Mouse (Mus musculus) neural tube, embryonic 12.5 days (tissue): ENCODE data around the gene Map1s. TPM values are rescaled to one million over a fixed set of nuclear protein-coding genes. Genes with fewer than 3 reads are reported as not detected.
"Not testable (repeated sequence)": the region's sequence is repeated elsewhere in the genome, so short reads cannot be mapped to it uniquely, and the experiment has no call there.

Experiments used
- ATAC-seq: fragments of 200-750 bp; cut with Nextera tagmentation; 2 replicates; pipeline ENCODE4 v1.8.0; 2017; ENCODE audit warnings: low read depth, mild to moderate bottlenecking, moderate TSS enrichment, moderate library complexity; ENCODE audit not compliant: low FRiP score
- H3K27ac ChIP-seq: fragments of 300-500 bp; sonication (generic); 2 replicates; pipeline ENCODE4 v1.5.1; 2016
- H3K27me3 ChIP-seq: fragments of 300-500 bp; sonication (generic); replicated peaks from 2 replicates; pipeline ENCODE4 v1.6.1; 2016; ENCODE audit warnings: mild to moderate bottlenecking
- H3K36me3 ChIP-seq: fragments of 300-500 bp; sonication (generic); 2 replicates; pipeline ENCODE4 v1.6.1; 2016; ENCODE audit warnings: mild to moderate bottlenecking
- H3K4me1 ChIP-seq: fragments of 300-500 bp; sonication (generic); 2 replicates; pipeline ENCODE4 v1.6.1; 2016
- H3K4me2 ChIP-seq: fragments of 300-500 bp; sonication (generic); replicated peaks from 2 replicates; pipeline ENCODE4 v1.6.1; 2016; ENCODE audit warnings: mild to moderate bottlenecking
- H3K4me3 ChIP-seq: fragments of 300-500 bp; sonication (generic); 2 replicates; pipeline ENCODE4 v1.5.1; 2016
- H3K9ac ChIP-seq: fragments of 300-500 bp; sonication (generic); 2 replicates; pipeline ENCODE4 v1.6.1; 2016; ENCODE audit warnings: mild to moderate bottlenecking
- H3K9me3 ChIP-seq: fragments of 300-500 bp; sonication (generic); 2 replicates; pipeline ENCODE4 v1.6.1; 2016; ENCODE audit warnings: mild to moderate bottlenecking
- WGBS: fragments of 180-500 bp; shearing (Covaris S2); methylation state at CpG from one replicate; pipeline ENCODE4 v1.1.7; 2016; 5-methylcytosine and 5-hydroxymethylcytosine counted together
- polyA plus RNA-seq: library from polyadenylated mRNA; unstranded; fragments of >200 nt; fragmentation: Nextera tagmentation; extraction: Ambion mirVana; gene quantifications from 2 replicates; pipeline ENCODE4 v1.2.1, GENCODE M21; 2016

The Map1s gene
- polyA plus RNA-seq, 1 experiment from 2014 or later: 62.6 TPM

GRCm38 (mm10) chr8:70894771-70895545, 10.8 kb upstream of the Map1s start:
- no peak overlapping the region for H3K9ac ChIP-seq
- ATAC-seq: no peak
- H3K4me3 ChIP-seq: no peak overlapping the region
- H3K27ac ChIP-seq: no peak overlapping the region
- no peak overlapping the region for H3K4me2 ChIP-seq
- H3K9me3 ChIP-seq: no peaks in the 10 kb centered on the region
- H3K27me3 ChIP-seq: peaks cover 47% of the 10 kb centered on the region
- peaks cover 26% of the 10 kb centered on the region for H3K36me3 ChIP-seq
- 90% methylated on average over 8 of the region's 8 CpGs for WGBS
- H3K4me1 ChIP-seq: peaks cover 26% of the 10 kb centered on the region

- not testable (repeated sequence) for H3K27ac ChIP-seq, ATAC-seq, H3K9me3 ChIP-seq
- 83% methylated on average over 24 of the region's 24 CpGs for WGBS
- Histone ChIP-seq H3K27me3 (peaks cover 39% of the 10 kb centered on the region), H3K9ac (peak overlapping the region; percentile 90), H3K36me3 (peaks cover 25% of the 10 kb centered on the region), H3K4me2 (peak overlapping the region; percentile 93), H3K4me1 (peaks cover 26% of the 10 kb centered on the region), H3K4me3 (peak overlapping the region; percentile 87)
Measured at GRCm38 (mm10) chr8:70895571-70896259, 10.0 kb upstream of the Map1s start.

GRCm38 (mm10) chr8:70896316-70897020, 9.3 kb upstream of the Map1s start:
- Histone ChIP-seq H3K4me1 (peaks cover 26% of the 10 kb centered on the region), H3K27me3 (peaks cover 32% of the 10 kb centered on the region), H3K4me2 (peak overlapping the region; percentile 93), H3K4me3 (peak overlapping the region; percentile 87), H3K9me3 (no peaks in the 10 kb centered on the region), H3K27ac (no peak overlapping the region), H3K36me3 (peaks cover 23% of the 10 kb centered on the region), H3K9ac (peak overlapping the region; percentile 90)
- 5% methylated on average over 25 of the region's 25 CpGs for WGBS
- ATAC-seq: no peak

GRCm38 (mm10) chr8:70897021-70897680, 8.6 kb upstream of the Map1s start, which contains the start of gene Rpl18a:
Rpl18a (minus strand) TSS chr8:70897412.
- H3K36me3 ChIP-seq: peaks cover 23% of the 10 kb centered on the region
- peak; percentile 98 for ATAC-seq
- peaks cover 22% of the 10 kb centered on the region for H3K4me1 ChIP-seq
- H3K9ac ChIP-seq: peak within 1 kb of the TSS; percentile 90
- peaks cover 25% of the 10 kb centered on the region for H3K27me3 ChIP-seq
- peak within 1 kb of the TSS; percentile 87 for H3K4me3 ChIP-seq
- H3K27ac ChIP-seq: no peak within 1 kb of the TSS
- no peaks in the 10 kb centered on the region for H3K9me3 ChIP-seq
- peak within 1 kb of the TSS; percentile 93 for H3K4me2 ChIP-seq
- WGBS: under 1% methylated on average over 60 of the region's 60 CpGs

GRCm38 (mm10) chr8:70897681-70898413, 7.9 kb upstream of the Map1s start:
- under 1% methylated on average over 20 of the region's 20 CpGs for WGBS
- H3K4me3 ChIP-seq: peak overlapping the region; percentile 87
- peak; percentile 67 for ATAC-seq
- H3K4me1 ChIP-seq: peaks cover 16% of the 10 kb centered on the region
- peaks cover 23% of the 10 kb centered on the region for H3K36me3 ChIP-seq
- peak overlapping the region; percentile 58 for H3K9ac ChIP-seq
- peaks cover 18% of the 10 kb centered on the region for H3K27me3 ChIP-seq
- peak overlapping the region; percentile 93 for H3K4me2 ChIP-seq
- H3K9me3 ChIP-seq: no peaks in the 10 kb centered on the region
- no peak overlapping the region for H3K27ac ChIP-seq

- Histone ChIP-seq H3K4me3 (no peak overlapping the region), H3K27ac (no peak overlapping the region), H3K9ac (peak overlapping the region; percentile 27; the same call in 1 of the 2 replicates), H3K9me3 (no peaks in the 10 kb centered on the region), H3K27me3 (peaks cover 17% of the 10 kb centered on the region), H3K36me3 (peaks cover 22% of the 10 kb centered on the region), H3K4me1 (peaks cover 16% of the 10 kb centered on the region), H3K4me2 (peak overlapping the region; percentile 93)
- ATAC-seq: no peak
- WGBS: 57% methylated on average over 2 of the region's 2 CpGs
Measured at GRCm38 (mm10) chr8:70898661-70899198, 7.0 kb upstream of the Map1s start.

GRCm38 (mm10) chr8:70899226-70899625, 6.5 kb upstream of the Map1s start:
- peaks cover 16% of the 10 kb centered on the region for H3K4me1 ChIP-seq
- H3K27ac ChIP-seq: no peak overlapping the region
- WGBS: 93% methylated on average over 2 of the region's 2 CpGs
- ATAC-seq: no peak
- no peaks in the 10 kb centered on the region for H3K9me3 ChIP-seq
- H3K4me3 ChIP-seq: no peak overlapping the region
- H3K4me2 ChIP-seq: no peak overlapping the region
- peaks cover 12% of the 10 kb centered on the region for H3K27me3 ChIP-seq
- H3K9ac ChIP-seq: no peak overlapping the region
- peaks cover 17% of the 10 kb centered on the region for H3K36me3 ChIP-seq

- 79% methylated on average over 2 of the region's 2 CpGs for WGBS
- Histone ChIP-seq H3K4me3 (no peak overlapping the region), H3K27ac (no peak overlapping the region), H3K4me2 (no peak overlapping the region), H3K9me3 (no peaks in the 10 kb centered on the region), H3K9ac (no peak overlapping the region), H3K4me1 (peaks cover 17% of the 10 kb centered on the region), H3K36me3 (no peaks in the 10 kb centered on the region), H3K27me3 (peaks cover 7% of the 10 kb centered on the region; the same call in 1 of the 2 replicates)
- no peak for ATAC-seq
Measured at GRCm38 (mm10) chr8:70900872-70901387, 4.8 kb upstream of the Map1s start.

- peaks cover 7% of the 10 kb centered on the region; the same call in 1 of the 2 replicates for H3K27me3 ChIP-seq
- no peaks in the 10 kb centered on the region for H3K36me3 ChIP-seq
- H3K4me2 ChIP-seq: no peak overlapping the region
- no peak overlapping the region for H3K27ac ChIP-seq
- no peaks in the 10 kb centered on the region for H3K9me3 ChIP-seq
- H3K4me1 ChIP-seq: peaks cover 18% of the 10 kb centered on the region
- ATAC-seq: no peak
- H3K4me3 ChIP-seq: no peak overlapping the region
- H3K9ac ChIP-seq: no peak overlapping the region
- WGBS: 40% methylated on average over 5 of the region's 5 CpGs
Measured at GRCm38 (mm10) chr8:70902211-70902610, 3.5 kb upstream of the Map1s start.

- peaks cover 7% of the 10 kb centered on the region; the same call in 1 of the 2 replicates for H3K27me3 ChIP-seq
- H3K4me3 ChIP-seq: no peak overlapping the region
- no peak for ATAC-seq
- no peak overlapping the region for H3K27ac ChIP-seq
- H3K4me1 ChIP-seq: peaks cover 17% of the 10 kb centered on the region
- no peak overlapping the region for H3K4me2 ChIP-seq
- H3K36me3 ChIP-seq: no peaks in the 10 kb centered on the region
- no peak overlapping the region for H3K9ac ChIP-seq
- no peaks in the 10 kb centered on the region for H3K9me3 ChIP-seq
- 47% methylated on average over 4 of the region's 4 CpGs for WGBS
Measured at GRCm38 (mm10) chr8:70903112-70903511, 2.6 kb upstream of the Map1s start.

GRCm38 (mm10) chr8:70903582-70903981, 2.1 kb upstream of the Map1s start:
- peaks cover 13% of the 10 kb centered on the region for H3K4me1 ChIP-seq
- H3K27me3 ChIP-seq: peaks cover 7% of the 10 kb centered on the region; the same call in 1 of the 2 replicates
- H3K36me3 ChIP-seq: no peaks in the 10 kb centered on the region
- ATAC-seq: no peak
- no peak overlapping the region for H3K4me2 ChIP-seq
- no peak overlapping the region for H3K9ac ChIP-seq
- no peak overlapping the region for H3K4me3 ChIP-seq
- H3K27ac ChIP-seq: no peak overlapping the region
- H3K9me3 ChIP-seq: no peaks in the 10 kb centered on the region
